Mouse (Mus musculus): ENCODE data around the gene Igfals. TPM values are rescaled to one million over a fixed set of nuclear protein-coding genes. Genes with fewer than 3 reads are reported as not detected.
A peak's percentile ranks its signal among the peaks of the same experiment; 100 is the strongest.

Igfals gene
- polyA plus RNA-seq, 1 experiment: 3.0 TPM

DNA sequence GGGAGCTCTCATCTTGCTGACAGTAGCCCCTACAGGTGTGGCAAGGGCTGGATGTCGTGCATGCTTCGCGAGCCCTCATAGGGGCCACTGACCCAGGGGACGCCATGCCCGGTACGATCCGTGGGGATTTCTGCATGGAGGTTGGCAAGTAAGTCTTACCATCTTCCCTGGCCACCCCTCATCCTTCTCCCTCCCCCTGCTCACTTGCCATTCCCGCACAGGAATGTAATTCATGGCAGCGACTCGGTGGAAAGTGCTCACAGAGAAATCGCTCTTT lies 31.1 kb downstream of the Igfals start:
- H3K4me3 ChIP-seq (ENCODE audit: low read depth, low read length): peak overlapping the region; percentile 92
- H3K27me3 ChIP-seq (ENCODE audit: control insufficient read depth, insufficient read depth, low read length, poor library complexity, severe bottlenecking): no peaks in the 10 kb centered on the region
- peaks cover 8% of the 10 kb centered on the region; the same call in 1 of the 2 replicates for H3K36me3 ChIP-seq (ENCODE audit: control insufficient read depth, insufficient read depth, low read length, poor library complexity, severe bottlenecking)
- peak overlapping the region; percentile 69; the same call in 1 of the 2 replicates for H3K27ac ChIP-seq (ENCODE audit: insufficient read depth, low read length)
- H3K9ac ChIP-seq (ENCODE audit: low read depth, poor library complexity, severe bottlenecking): peak overlapping the region; percentile 68
- H3K4me1 ChIP-seq (ENCODE audit: control insufficient read depth, insufficient read depth, low read length): no peaks in the 10 kb centered on the region
- TF ChIP-seq EP300 (IDR thresholded peaks at IDR 0.05; ENCODE audit: insufficient read depth, low read depth, low read length): no peak
- TF ChIP-seq CTCF (IDR thresholded peaks at IDR 0.05; ENCODE audit: low read depth, low read length): no peak
- TF ChIP-seq POLR2A (IDR thresholded peaks at IDR 0.05; ENCODE audit: insufficient read depth, low read length): no peak
- no peaks in the 10 kb centered on the region for H3K9me3 ChIP-seq (replicated peaks; ENCODE audit: control insufficient read depth, insufficient read depth, low read length, poor library complexity, severe bottlenecking)

DNA sequence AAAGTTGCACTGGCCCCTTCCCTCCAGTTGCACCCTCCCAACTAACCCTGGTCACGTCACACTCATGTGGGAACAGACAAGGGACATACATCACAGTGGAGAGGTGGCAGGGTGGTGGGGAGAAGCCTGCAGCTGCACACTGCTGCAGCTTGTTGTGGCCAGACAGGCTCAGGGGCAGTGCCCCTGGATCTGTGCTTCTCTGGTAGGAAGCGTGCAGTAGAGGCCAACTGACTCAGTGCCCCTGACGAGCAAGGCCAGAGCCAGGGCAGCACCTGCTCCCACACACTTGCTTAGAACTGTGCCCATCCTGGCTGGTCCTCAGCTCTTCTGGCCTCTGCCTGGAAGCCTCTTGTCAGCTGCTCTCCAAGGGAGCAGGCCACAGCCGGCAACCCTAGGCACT lies 31.8 kb downstream of the Igfals start:
- peaks cover 8% of the 10 kb centered on the region; the same call in 1 of the 2 replicates for H3K36me3 ChIP-seq (ENCODE audit: control insufficient read depth, insufficient read depth, low read length, poor library complexity, severe bottlenecking)
- no peak overlapping the region for H3K4me3 ChIP-seq (ENCODE audit: low read depth, low read length)
- H3K27ac ChIP-seq (ENCODE audit: insufficient read depth, low read length): no peak overlapping the region
- no peaks in the 10 kb centered on the region for H3K27me3 ChIP-seq (ENCODE audit: control insufficient read depth, insufficient read depth, low read length, poor library complexity, severe bottlenecking)
- H3K4me1 ChIP-seq (ENCODE audit: control insufficient read depth, insufficient read depth, low read length): no peaks in the 10 kb centered on the region
- H3K9ac ChIP-seq (ENCODE audit: low read depth, poor library complexity, severe bottlenecking): no peak overlapping the region
- H3K9me3 ChIP-seq (replicated peaks; ENCODE audit: control insufficient read depth, insufficient read depth, low read length, poor library complexity, severe bottlenecking): no peaks in the 10 kb centered on the region
- TF ChIP-seq EP300 (IDR thresholded peaks at IDR 0.05; ENCODE audit: insufficient read depth, low read depth, low read length): no peak
- no peak for TF ChIP-seq CTCF (IDR thresholded peaks at IDR 0.05; ENCODE audit: low read depth, low read length)

DNA sequence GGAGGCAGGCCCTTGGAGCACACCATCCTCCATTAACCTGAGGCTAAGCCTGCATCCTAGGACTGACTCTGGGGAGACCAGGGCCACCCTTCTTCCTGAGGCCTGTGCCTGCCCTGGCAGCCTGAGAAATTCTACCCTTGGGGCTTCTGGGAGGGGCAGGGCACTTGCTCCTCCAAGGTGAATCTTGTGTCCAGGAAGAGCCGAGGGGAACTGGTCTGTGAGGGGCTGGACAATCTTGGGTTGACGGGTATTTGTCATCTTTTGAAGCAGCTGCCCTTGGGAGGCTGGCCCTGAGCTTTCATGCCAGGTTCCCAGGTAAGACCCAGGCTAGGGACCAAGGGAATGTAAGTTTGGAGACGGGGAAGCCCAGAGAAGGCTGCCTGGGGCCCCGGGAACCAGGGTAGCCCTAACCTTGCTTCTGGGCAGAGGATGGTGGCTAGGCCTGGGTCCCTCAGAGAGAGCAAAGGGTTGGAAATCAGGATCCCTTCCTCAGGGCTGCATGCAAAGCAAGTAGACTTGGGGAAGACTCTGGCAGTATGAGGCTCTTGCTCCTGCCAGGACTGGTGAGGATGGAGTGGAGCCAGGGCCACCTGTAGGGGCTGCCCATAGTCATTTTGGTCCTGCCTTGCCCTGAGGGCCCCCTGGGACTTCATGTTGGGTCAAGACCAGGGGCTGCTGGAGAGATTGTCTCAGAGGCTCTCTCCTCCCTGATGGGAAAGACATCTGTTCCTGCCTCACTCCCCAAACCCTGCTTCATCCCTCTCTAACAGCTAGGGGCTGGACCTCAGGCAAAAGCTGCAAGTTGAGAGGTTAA lies 32.5 kb downstream of the Igfals start:
- Histone ChIP-seq H3K9ac (ENCODE audit: low read depth, poor library complexity, severe bottlenecking) (no peak overlapping the region), H3K4me3 (ENCODE audit: low read depth, low read length) (no peak overlapping the region), H3K4me1 (ENCODE audit: control insufficient read depth, insufficient read depth, low read length) (no peaks in the 10 kb centered on the region)

DNA sequence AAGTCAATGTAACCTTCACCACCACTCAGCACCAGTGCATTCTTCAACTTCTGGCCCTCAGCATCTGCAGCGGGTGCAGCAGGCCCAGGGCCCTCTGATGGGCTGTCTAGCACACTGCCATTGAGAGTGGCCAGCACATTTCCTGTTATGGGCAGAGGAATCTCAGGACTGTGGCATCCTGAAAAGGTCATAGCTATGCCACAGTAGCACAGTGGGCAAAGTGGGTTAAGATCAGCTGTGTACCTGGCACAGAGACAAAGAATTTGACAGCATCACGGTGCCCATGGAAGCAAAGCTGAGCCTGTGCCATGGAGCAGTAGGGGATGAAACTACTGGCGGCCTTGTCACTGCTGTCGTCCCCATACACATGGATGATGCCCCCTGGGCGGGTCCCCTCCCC lies 33.4 kb downstream of the Igfals start:
- Histone ChIP-seq H3K27ac (ENCODE audit: insufficient read depth, low read length) (no peak overlapping the region), H3K27me3 (ENCODE audit: control insufficient read depth, insufficient read depth, low read length, poor library complexity, severe bottlenecking) (no peaks in the 10 kb centered on the region), H3K4me3 (ENCODE audit: low read depth, low read length) (no peak overlapping the region), H3K4me1 (ENCODE audit: control insufficient read depth, insufficient read depth, low read length) (no peaks in the 10 kb centered on the region), H3K36me3 (ENCODE audit: control insufficient read depth, insufficient read depth, low read length, poor library complexity, severe bottlenecking) (peaks cover 8% of the 10 kb centered on the region; the same call in 1 of the 2 replicates), H3K9ac (ENCODE audit: low read depth, poor library complexity, severe bottlenecking) (no peak overlapping the region), H3K9me3 (replicated peaks; ENCODE audit: control insufficient read depth, insufficient read depth, low read length, poor library complexity, severe bottlenecking) (no peaks in the 10 kb centered on the region)
- no peak for TF ChIP-seq EP300 (IDR thresholded peaks at IDR 0.05; ENCODE audit: insufficient read depth, low read depth, low read length)
- no peak for TF ChIP-seq POLR2A (IDR thresholded peaks at IDR 0.05; ENCODE audit: insufficient read depth, low read length)
- no peak for TF ChIP-seq CTCF (IDR thresholded peaks at IDR 0.05; ENCODE audit: low read depth, low read length)

More for the DNA sequence above, 32.5 kb downstream of the Igfals start:
- Histone ChIP-seq H3K27ac (ENCODE audit: insufficient read depth, low read length) (no peak overlapping the region), H3K27me3 (ENCODE audit: control insufficient read depth, insufficient read depth, low read length, poor library complexity, severe bottlenecking) (no peaks in the 10 kb centered on the region), H3K9me3 (replicated peaks; ENCODE audit: control insufficient read depth, insufficient read depth, low read length, poor library complexity, severe bottlenecking) (no peaks in the 10 kb centered on the region), H3K36me3 (ENCODE audit: control insufficient read depth, insufficient read depth, low read length, poor library complexity, severe bottlenecking) (peaks cover 8% of the 10 kb centered on the region; the same call in 1 of the 2 replicates)
- no peak for TF ChIP-seq POLR2A (IDR thresholded peaks at IDR 0.05; ENCODE audit: insufficient read depth, low read length)
- no peak for TF ChIP-seq EP300 (IDR thresholded peaks at IDR 0.05; ENCODE audit: insufficient read depth, low read depth, low read length)
- TF ChIP-seq CTCF (IDR thresholded peaks at IDR 0.05; ENCODE audit: low read depth, low read length): no peak

DNA sequence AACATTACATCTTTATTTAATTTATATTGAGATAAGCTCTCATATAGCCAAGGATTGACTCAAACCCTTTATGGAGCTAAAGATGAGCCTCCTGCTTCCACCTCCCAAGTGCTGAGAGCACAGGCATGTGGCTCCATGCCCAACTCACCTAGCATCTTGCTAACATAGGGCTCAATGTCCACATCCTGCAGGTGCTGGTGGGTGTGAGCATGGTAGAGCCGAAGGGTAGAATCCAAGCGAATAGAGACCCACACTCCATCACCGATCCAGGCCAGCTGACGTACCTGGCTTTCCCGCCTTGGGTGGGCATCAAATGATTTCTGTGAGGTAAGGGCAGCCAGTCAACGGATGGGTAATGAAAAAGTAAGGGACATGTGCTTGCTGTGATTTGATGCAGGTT lies 34.2 kb downstream of the Igfals start:
- Histone ChIP-seq H3K9me3 (replicated peaks; ENCODE audit: control insufficient read depth, insufficient read depth, low read length, poor library complexity, severe bottlenecking) (no peaks in the 10 kb centered on the region), H3K9ac (ENCODE audit: low read depth, poor library complexity, severe bottlenecking) (no peak overlapping the region), H3K4me1 (ENCODE audit: control insufficient read depth, insufficient read depth, low read length) (no peaks in the 10 kb centered on the region), H3K36me3 (ENCODE audit: control insufficient read depth, insufficient read depth, low read length, poor library complexity, severe bottlenecking) (peaks cover 12% of the 10 kb centered on the region), H3K27ac (ENCODE audit: insufficient read depth, low read length) (no peak overlapping the region), H3K27me3 (ENCODE audit: control insufficient read depth, insufficient read depth, low read length, poor library complexity, severe bottlenecking) (no peaks in the 10 kb centered on the region), H3K4me3 (ENCODE audit: low read depth, low read length) (no peak overlapping the region)
- TF ChIP-seq POLR2A (IDR thresholded peaks at IDR 0.05; ENCODE audit: insufficient read depth, low read length): no peak
- TF ChIP-seq CTCF (IDR thresholded peaks at IDR 0.05; ENCODE audit: low read depth, low read length): no peak
- TF ChIP-seq EP300 (IDR thresholded peaks at IDR 0.05; ENCODE audit: insufficient read depth, low read depth, low read length): no peak

DNA sequence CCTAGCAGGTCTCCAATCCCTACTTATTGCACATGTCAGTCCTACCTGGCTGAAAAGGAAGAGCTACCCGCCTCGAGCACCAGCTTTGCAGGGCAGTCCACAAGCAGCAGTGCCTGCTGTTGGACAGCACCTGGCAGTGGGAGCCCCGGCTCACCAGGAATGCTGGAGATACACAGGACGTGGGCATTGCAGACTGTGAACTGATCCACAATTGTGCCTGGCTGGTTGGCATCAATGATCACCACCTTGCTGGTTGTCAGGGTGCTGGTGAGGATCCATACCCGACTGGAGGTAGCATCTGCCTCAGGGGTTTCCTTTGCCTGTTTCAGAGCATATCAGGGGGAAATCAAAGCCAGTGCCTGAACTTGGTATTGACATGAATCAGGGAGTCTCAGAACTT lies 36.3 kb downstream of the Igfals start:
- Histone ChIP-seq H3K9ac (ENCODE audit: low read depth, poor library complexity, severe bottlenecking) (no peak overlapping the region), H3K27me3 (ENCODE audit: control insufficient read depth, insufficient read depth, low read length, poor library complexity, severe bottlenecking) (no peaks in the 10 kb centered on the region), H3K4me3 (ENCODE audit: low read depth, low read length) (no peak overlapping the region), H3K4me1 (ENCODE audit: control insufficient read depth, insufficient read depth, low read length) (no peaks in the 10 kb centered on the region), H3K36me3 (ENCODE audit: control insufficient read depth, insufficient read depth, low read length, poor library complexity, severe bottlenecking) (peaks cover 12% of the 10 kb centered on the region), H3K27ac (ENCODE audit: insufficient read depth, low read length) (no peak overlapping the region), H3K9me3 (replicated peaks; ENCODE audit: control insufficient read depth, insufficient read depth, low read length, poor library complexity, severe bottlenecking) (no peaks in the 10 kb centered on the region)
- TF ChIP-seq EP300 (IDR thresholded peaks at IDR 0.05; ENCODE audit: insufficient read depth, low read depth, low read length) (no peak), POLR2A (IDR thresholded peaks at IDR 0.05; ENCODE audit: insufficient read depth, low read length) (no peak), CTCF (IDR thresholded peaks at IDR 0.05; ENCODE audit: low read depth, low read length) (no peak)
